Mouse (Mus musculus): ENCODE results near the gene Nxph3. TPM values are rescaled to one million over a fixed set of nuclear protein-coding genes. Genes with fewer than 3 reads are reported as not detected.

Nxph3 gene
- total RNA-seq, 1 experiment from 2014 or later: not detected

- ATAC-seq (replicated peaks in 1 of 2; ENCODE audit: insufficient read depth in 1 of 2, low FRiP score in 2 of 2, low TSS enrichment in 1 of 2, low read depth in 1 of 2, poor library complexity in 2 of 2, severe bottlenecking in 2 of 2): peak; percentile 69 to 75
Observed at GRCm38 (mm10) chr11:95521563-95521962, 7.2 kb upstream of the Nxph3 start.

- peak; percentile 87 to 91 for ATAC-seq (replicated peaks in 1 of 2; ENCODE audit: insufficient read depth in 1 of 2, low FRiP score in 2 of 2, low TSS enrichment in 1 of 2, low read depth in 1 of 2, poor library complexity in 2 of 2, severe bottlenecking in 2 of 2)
Observed at GRCm38 (mm10) chr11:95520456-95521072, 6.2 kb upstream of the Nxph3 start.

- no peak for ATAC-seq (replicated peaks in 1 of 2; ENCODE audit: insufficient read depth in 1 of 2, low FRiP score in 2 of 2, low TSS enrichment in 1 of 2, low read depth in 1 of 2, poor library complexity in 2 of 2, severe bottlenecking in 2 of 2)
Observed at GRCm38 (mm10) chr11:95519996-95520395, 5.6 kb upstream of the Nxph3 start.

DNA sequence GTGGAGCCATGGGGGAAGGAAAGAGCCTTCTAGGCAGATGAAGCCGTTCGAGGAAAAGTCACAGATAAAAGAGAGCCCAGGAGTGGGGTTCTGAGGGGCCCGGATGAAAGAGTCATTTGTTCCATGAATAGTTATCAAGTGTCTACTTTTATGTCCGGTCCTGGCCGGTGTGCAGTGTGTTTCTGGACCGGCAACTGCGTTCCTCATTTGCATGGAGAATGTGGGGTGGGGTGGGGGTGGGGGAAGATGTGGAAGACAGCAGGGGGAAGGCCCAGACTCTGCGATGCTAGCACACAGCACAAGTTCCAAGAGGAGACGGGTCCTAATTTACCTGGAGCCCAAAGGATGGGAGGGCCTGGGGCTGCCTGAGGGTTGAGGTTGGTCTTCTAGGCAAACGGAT, 4.9 kb upstream of the Nxph3 start:
- ATAC-seq (replicated peaks in 1 of 2; ENCODE audit: insufficient read depth in 1 of 2, low FRiP score in 2 of 2, low TSS enrichment in 1 of 2, low read depth in 1 of 2, poor library complexity in 2 of 2, severe bottlenecking in 2 of 2): no peak

DNA sequence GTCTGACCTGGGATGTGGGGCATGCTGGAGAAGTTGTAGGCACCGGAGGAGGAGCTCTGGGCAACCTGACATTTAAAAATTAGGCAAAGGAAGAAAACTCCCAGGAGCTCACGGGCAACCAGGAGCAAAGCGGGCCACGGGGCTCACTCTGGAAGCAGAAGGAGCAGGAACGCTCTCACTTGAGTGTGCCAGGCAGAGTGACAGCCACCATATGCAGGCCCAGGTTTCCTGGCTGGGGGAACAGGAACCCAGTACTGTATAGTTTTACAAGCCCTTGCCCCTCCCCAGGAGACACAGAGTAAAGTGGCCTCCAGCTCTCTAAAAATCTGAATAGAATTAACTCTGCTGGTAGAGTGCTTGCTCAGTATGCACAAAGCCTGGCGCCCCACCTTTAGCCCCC, 2.8 kb upstream of the Nxph3 start:
- ATAC-seq (replicated peaks in 1 of 2; ENCODE audit: insufficient read depth in 1 of 2, low FRiP score in 2 of 2, low TSS enrichment in 1 of 2, low read depth in 1 of 2, poor library complexity in 2 of 2, severe bottlenecking in 2 of 2): no peak

- ATAC-seq (replicated peaks in 1 of 2; ENCODE audit: insufficient read depth in 1 of 2, low FRiP score in 2 of 2, low TSS enrichment in 1 of 2, low read depth in 1 of 2, poor library complexity in 2 of 2, severe bottlenecking in 2 of 2): no peak
Observed at GRCm38 (mm10) chr11:95516491-95516911, 2.1 kb upstream of the Nxph3 start.

- no peak for ATAC-seq (replicated peaks in 1 of 2; ENCODE audit: insufficient read depth in 1 of 2, low FRiP score in 2 of 2, low TSS enrichment in 1 of 2, low read depth in 1 of 2, poor library complexity in 2 of 2, severe bottlenecking in 2 of 2)
Observed at GRCm38 (mm10) chr11:95515376-95516323, 1.3 kb upstream of the Nxph3 start.

GRCm38 (mm10) chr11:95513461-95514297, 691 bp downstream of the Nxph3 start:
- no peak for ATAC-seq (replicated peaks in 1 of 2; ENCODE audit: insufficient read depth in 1 of 2, low FRiP score in 2 of 2, low TSS enrichment in 1 of 2, low read depth in 1 of 2, poor library complexity in 2 of 2, severe bottlenecking in 2 of 2)

DNA sequence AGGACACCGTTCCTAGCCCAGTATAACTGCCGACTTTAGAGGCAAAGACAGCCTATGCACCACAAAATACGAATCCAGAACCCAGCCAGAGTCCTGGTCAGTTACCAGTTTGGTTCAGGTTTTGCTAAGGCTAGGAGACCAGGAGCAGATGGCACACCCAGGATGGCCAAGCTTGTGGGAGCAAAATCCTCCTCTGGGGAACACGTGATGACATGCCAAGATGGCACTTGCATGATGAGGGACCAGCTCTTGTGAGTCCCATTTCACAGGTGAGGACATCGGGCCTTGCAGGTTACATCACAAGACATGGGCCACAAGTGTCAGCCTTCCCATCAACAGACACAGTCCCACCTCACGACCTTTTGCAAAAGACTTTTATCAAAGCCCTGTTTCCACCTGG, 2.0 kb downstream of the Nxph3 start:
- ATAC-seq (replicated peaks in 1 of 2; ENCODE audit: insufficient read depth in 1 of 2, low FRiP score in 2 of 2, low TSS enrichment in 1 of 2, low read depth in 1 of 2, poor library complexity in 2 of 2, severe bottlenecking in 2 of 2): no peak

DNA sequence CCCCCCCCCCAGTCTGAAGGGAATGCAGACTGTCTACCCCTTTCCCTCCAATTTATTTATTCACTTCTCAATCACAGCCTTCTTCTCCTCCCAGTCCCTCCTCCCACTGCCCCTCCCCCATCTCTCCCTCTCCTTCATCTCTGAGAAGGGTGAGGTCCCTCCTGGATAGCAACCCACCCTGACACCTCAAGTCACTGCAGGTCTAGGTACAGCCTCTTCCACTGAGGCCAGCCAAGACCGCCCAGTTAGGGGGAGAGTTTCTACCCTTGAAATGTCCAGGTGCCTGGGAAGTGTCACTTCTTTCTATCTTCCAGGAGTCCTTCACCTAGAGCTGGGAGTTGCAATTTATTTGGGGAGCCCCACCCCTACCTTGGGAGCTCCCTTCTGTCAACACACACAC, 2.5 kb downstream of the Nxph3 start:
- no peak for ATAC-seq (replicated peaks in 1 of 2; ENCODE audit: insufficient read depth in 1 of 2, low FRiP score in 2 of 2, low TSS enrichment in 1 of 2, low read depth in 1 of 2, poor library complexity in 2 of 2, severe bottlenecking in 2 of 2)

GRCm38 (mm10) chr11:95510631-95511030, 3.7 kb downstream of the Nxph3 start:
- no peak for ATAC-seq (replicated peaks in 1 of 2; ENCODE audit: insufficient read depth in 1 of 2, low FRiP score in 2 of 2, low TSS enrichment in 1 of 2, low read depth in 1 of 2, poor library complexity in 2 of 2, severe bottlenecking in 2 of 2)

- ATAC-seq (replicated peaks in 1 of 2; ENCODE audit: insufficient read depth in 1 of 2, low FRiP score in 2 of 2, low TSS enrichment in 1 of 2, low read depth in 1 of 2, poor library complexity in 2 of 2, severe bottlenecking in 2 of 2): 0 out of 4 replicates have a peak, but pooled peaks of 1 of the 2 experiments have one; percentile 20
Observed at GRCm38 (mm10) chr11:95509126-95509717, 5.1 kb downstream of the Nxph3 start.

DNA sequence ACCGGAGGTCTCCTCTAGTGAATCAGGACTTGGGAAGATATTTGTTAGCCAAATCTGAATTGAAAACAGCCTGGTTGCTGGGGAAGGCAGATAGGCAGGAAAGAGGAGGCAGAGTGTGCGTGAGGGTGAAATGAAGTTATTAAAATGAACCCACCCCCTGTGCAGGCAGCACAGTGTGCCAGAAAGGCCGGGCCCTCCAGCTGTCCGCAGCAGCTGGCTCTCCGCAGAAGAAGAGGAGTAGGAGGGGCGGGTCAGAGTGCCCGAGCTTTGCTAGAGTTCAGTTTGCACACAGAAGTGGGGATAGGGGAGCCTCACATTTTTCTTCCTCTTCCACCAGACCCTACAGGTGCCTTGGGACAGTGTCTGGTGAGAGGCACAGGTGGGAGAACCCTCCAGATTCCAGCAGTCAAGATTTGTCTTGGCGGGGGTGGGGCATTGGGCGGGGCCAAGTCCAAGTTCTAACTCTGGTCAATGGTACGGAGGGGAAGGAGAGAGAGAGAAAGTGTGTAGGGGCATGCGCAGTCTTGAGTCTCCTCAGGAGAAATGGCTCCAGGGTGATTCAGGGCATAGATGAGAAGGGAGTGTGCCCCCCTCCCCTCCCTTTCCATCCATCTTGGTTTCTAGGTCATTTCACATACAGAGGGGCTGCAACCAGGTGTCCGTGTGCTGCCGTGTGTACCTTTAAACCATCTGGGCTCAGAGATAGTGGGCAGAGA, 6.0 kb downstream of the Nxph3 start:
- no peak for ATAC-seq (replicated peaks in 1 of 2; ENCODE audit: insufficient read depth in 1 of 2, low FRiP score in 2 of 2, low TSS enrichment in 1 of 2, low read depth in 1 of 2, poor library complexity in 2 of 2, severe bottlenecking in 2 of 2)

DNA sequence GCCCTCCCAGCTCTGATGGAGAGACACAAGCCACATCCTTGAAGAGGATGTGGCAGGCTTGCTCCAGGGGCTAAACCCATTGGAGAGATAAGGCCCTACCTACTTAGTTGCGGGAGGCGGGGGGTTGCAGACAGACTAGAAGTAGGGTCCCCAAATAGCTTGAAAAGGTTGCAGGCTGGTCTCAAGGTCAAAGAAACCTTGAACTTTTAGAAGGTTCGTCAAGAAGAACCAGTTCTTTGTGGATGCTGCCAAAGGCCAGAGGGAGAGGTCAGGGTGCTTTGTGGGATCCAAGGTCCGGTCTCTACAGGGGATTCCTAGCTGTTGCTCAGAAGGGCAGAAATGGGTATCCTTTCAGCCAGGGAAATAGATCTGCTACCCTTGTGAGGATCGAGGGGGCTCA, 6.6 kb downstream of the Nxph3 start:
- ATAC-seq (replicated peaks in 1 of 2; ENCODE audit: insufficient read depth in 1 of 2, low FRiP score in 2 of 2, low TSS enrichment in 1 of 2, low read depth in 1 of 2, poor library complexity in 2 of 2, severe bottlenecking in 2 of 2): no peak

DNA sequence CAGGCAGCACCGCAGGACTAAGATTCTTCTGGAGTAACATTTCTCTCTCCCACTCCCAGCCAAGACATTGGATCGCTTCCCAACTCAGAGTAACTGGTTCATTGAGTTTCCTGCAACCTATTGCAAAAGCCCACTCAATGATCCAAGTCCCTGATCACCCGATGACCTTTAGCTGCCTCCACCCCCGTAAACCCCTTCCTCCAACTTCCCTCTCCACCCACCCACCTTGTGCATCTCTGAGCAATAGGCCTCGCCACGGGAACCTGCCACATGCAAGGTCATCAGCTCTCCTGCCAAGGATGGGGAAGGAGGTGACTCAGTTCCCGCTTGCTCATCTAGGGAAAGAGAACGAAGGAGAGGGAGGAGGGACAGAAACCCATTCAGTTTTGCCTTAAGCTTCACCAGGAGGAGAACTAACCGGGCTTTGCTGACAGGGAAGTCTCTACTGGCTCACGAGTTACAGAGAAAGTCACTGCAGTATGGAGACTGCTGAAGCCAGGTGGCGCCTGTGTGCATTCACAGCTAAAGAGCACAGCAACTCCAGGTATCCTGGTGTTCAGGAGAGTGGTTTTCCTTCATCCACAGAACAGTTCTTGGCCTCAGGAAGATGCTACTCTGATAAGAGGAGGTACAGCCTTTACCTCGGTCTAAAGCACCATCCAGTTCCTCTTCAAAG, 7.2 kb downstream of the Nxph3 start:
- no peak for ATAC-seq (replicated peaks in 1 of 2; ENCODE audit: insufficient read depth in 1 of 2, low FRiP score in 2 of 2, low TSS enrichment in 1 of 2, low read depth in 1 of 2, poor library complexity in 2 of 2, severe bottlenecking in 2 of 2)

- no peak for ATAC-seq (replicated peaks in 1 of 2; ENCODE audit: insufficient read depth in 1 of 2, low FRiP score in 2 of 2, low TSS enrichment in 1 of 2, low read depth in 1 of 2, poor library complexity in 2 of 2, severe bottlenecking in 2 of 2)
Observed at GRCm38 (mm10) chr11:95504271-95504731, 10.1 kb downstream of the Nxph3 start.
